Mouse (Mus musculus): ENCODE data around the gene Hnrnph3. TPM values are rescaled to one million over a fixed set of nuclear protein-coding genes. Genes with fewer than 3 reads are reported as not detected.
A peak's percentile ranks its signal among the peaks of the same experiment; 100 is the strongest.

Gene Hnrnph3
- 12.8 and 15.1 TPM in 2 replicates for total RNA-seq (2012; rRNA removed)
- total RNA-seq (2014; rRNA removed), result 9.5 and 11.7 TPM in 2 replicates
- polyA plus RNA-seq (2012; ENCODE audit: insufficient read length, low read depth), result 37.8 and 55.2 TPM in 2 replicates

DNA sequence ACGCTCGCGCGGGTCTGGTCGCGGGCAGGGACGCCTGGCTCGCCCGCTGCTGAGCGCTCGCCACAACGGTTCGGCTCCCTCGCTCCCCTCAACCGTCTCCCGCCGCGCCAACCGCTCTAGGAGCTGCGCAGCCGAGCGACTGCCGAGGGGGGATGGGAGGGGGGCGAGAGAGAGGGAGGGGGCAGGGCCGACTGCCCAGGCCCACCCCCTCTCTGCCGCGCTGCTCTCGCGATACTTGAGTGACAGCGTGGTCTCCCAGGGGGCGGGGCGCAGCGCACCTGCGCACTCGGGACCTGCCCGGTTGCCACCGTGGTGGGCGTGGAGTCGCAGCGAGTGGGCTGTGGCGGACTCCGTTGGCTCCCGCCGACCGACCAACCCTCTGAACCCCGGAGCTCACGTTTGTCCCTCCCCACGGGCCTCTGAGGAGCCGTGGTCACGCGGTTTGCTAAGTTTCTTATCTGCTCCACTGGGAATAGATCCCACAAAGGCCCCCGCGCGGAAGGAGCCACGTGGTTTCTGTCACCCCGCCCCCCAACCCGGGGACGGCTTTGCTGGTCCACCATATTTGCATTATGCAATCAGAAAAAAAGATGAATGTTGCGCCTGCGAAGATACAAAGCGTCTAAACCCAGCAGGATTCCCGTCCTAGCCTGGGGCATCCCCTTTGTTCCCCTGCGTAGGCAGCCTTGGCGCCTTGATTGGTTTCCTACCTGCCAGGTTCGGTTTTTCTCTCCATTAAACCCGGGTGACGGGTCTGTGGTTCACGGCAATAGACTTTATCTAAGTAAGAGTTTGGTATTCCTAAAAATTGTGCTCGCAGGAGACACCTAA, at the start of gene Hnrnph3, which contains the start of gene Pbld2:
Gene Hnrnph3, minus strand, starts transcription at position 469 of the 831 bp plus-strand sequence.
Gene Pbld2, plus strand, starts transcription at position 567 of the 831 bp plus-strand sequence.
- peak within 1 kb of the TSS; percentile 96 for H3K9ac ChIP-seq (ENCODE audit: insufficient read depth, low read depth)
- H3K4me1 ChIP-seq (ENCODE audit: control insufficient read depth in 1 of 2, insufficient read depth in 2 of 2), result peaks cover 4 to 37% of the 10 kb centered on the region in 2 experiments; a peak in 3 of 4 replicates
- H3K27ac ChIP-seq (ENCODE audit: insufficient read depth, low read depth), result peak within 1 kb of the TSS; percentile 97
- peak; percentile 85 for TF ChIP-seq POLR2A (IDR thresholded peaks at IDR 0.05; ENCODE audit: low read depth, low read length)
- TF ChIP-seq JUN (IDR thresholded peaks at IDR 0.05; ENCODE audit: insufficient read depth, low read depth, low read length), result no peak
- TF ChIP-seq USF2 (conservative IDR thresholded peaks at IDR 0.05; ENCODE audit: low read depth, low read length), result peak; percentile 68
- TF ChIP-seq TBP (conservative IDR thresholded peaks at IDR 0.05; ENCODE audit: low read depth, low read length), result peak; percentile 97
- TF ChIP-seq UBTF (IDR thresholded peaks at IDR 0.05; ENCODE audit: low read depth, low read length), result peak; percentile 99
- no peaks in the 10 kb centered on the region for H3K27me3 ChIP-seq (replicated peaks)
- dilution Hi-C loops (cut with MboI; ENCODE audit: extremely low pct_ligation_motif_present, extremely low pct_unique_long_range_greater_than_20kb, low sequenced_read_pairs) (no loop called here), in situ Hi-C loops (cut with MboI; ENCODE audit: low pct_ligation_motif_present, low pct_unique_long_range_greater_than_20kb, low sequenced_read_pairs) (no loop called here)
- peak within 1 kb of the TSS; percentile 84 for H3K4me2 ChIP-seq (ENCODE audit: insufficient read depth, low read depth, poor library complexity, severe bottlenecking)
- DNase-seq (ENCODE audit: extremely low read depth), result peak; percentile 97
- no peaks in the 10 kb centered on the region for H3K9me3 ChIP-seq (replicated peaks; ENCODE audit: low read length)
- H3K4me3 ChIP-seq (replicated peaks in 1 of 3; ENCODE audit: low read depth in 2 of 3, low read length in 2 of 3, poor library complexity in 1 of 3), result peak within 1 kb of the TSS; percentile 91 to 95 (median 92)
- H3K79me2 ChIP-seq (replicated peaks; ENCODE audit: control insufficient read depth, extremely low read depth, insufficient read depth, poor library complexity, severe bottlenecking), result peaks cover 42% of the 10 kb centered on the region
- H3K36me3 ChIP-seq (replicated peaks in 1 of 2; ENCODE audit: control insufficient read depth in 1 of 2, insufficient read depth in 1 of 2, low read length in 1 of 2), result peaks cover 0 to 6% of the 10 kb centered on the region in 2 experiments

DNA sequence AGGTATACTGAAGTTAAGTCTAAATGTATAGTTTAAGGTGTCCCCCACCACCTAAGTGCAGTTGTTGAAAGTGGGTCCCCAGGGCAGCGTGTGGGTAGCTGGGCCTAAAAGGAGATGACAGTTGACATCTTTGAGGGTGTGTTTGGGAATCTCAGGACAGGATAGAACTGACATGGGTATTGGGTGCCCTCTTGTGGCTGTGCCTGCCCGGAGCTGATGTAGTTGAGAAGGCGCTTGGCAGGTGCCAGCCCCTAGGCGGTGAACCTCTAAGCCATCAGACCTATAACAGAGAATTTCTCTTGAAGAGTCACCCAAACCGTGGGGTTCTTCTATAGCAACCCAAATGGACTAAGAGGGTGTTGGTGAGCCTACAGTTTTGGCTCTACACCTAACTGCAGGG, 42.0 kb upstream of the Hnrnph3 start:
- peaks cover 0 to 5% of the 10 kb centered on the region in 2 experiments; a peak in 1 of 4 replicates for H3K4me1 ChIP-seq (ENCODE audit: control insufficient read depth in 1 of 2, insufficient read depth in 2 of 2)
- peak; percentile 71 for DNase-seq (ENCODE audit: extremely low read depth)
- no peaks in the 10 kb centered on the region for H3K27me3 ChIP-seq (replicated peaks)
- no peak overlapping the region for H3K4me2 ChIP-seq (ENCODE audit: insufficient read depth, low read depth, poor library complexity, severe bottlenecking)
- dilution Hi-C loops (cut with MboI; ENCODE audit: extremely low pct_ligation_motif_present, extremely low pct_unique_long_range_greater_than_20kb, low sequenced_read_pairs) (no loop called here), in situ Hi-C loops (cut with MboI; ENCODE audit: low pct_ligation_motif_present, low pct_unique_long_range_greater_than_20kb, low sequenced_read_pairs) (no loop called here)
- H3K27ac ChIP-seq (ENCODE audit: insufficient read depth, low read depth), result no peak overlapping the region
- TF ChIP-seq MAX (IDR thresholded peaks at IDR 0.05; ENCODE audit: low read length) (0 out of 2 replicates have a peak, but pooled peaks have one; percentile 15), SIN3A (IDR thresholded peaks at IDR 0.05; ENCODE audit: low read length) (0 out of 2 replicates have a peak, but pooled peaks have one; percentile 52), GABPA (IDR thresholded peaks at IDR 0.05; ENCODE audit: insufficient replicate concordance, low read depth, low read length) (no peak), USF1 (IDR thresholded peaks at IDR 0.05; ENCODE audit: low read depth, low read length) (no peak), IRF4 (IDR thresholded peaks at IDR 0.05; ENCODE audit: low read depth, low read length) (no peak), MAZ (IDR thresholded peaks at IDR 0.05; ENCODE audit: low read depth, low read length) (no peak), RAD21 (IDR thresholded peaks at IDR 0.05; ENCODE audit: low read depth, low read length) (peak; percentile 94), PAX5 (IDR thresholded peaks at IDR 0.05; ENCODE audit: low read length) (no peak), CTCF (conservative IDR thresholded peaks at IDR 0.05 in 1 of 2, IDR thresholded peaks at IDR 0.05 in 1 of 2; ENCODE audit: low read depth in 2 of 2, low read length in 2 of 2) (peak; percentile 37 to 96; a peak in 3 of 4 replicates), NRF1 (IDR thresholded peaks at IDR 0.05; ENCODE audit: low read depth, low read length) (0 out of 2 replicates have a peak, but pooled peaks have one; percentile 34), TCF12 (IDR thresholded peaks at IDR 0.05; ENCODE audit: low read depth, low read length) (peak; percentile 36; the same call in 1 of the 2 replicates), SMC3 (IDR thresholded peaks at IDR 0.05; ENCODE audit: low read depth, low read length) (peak; percentile 95), NELFE (IDR thresholded peaks at IDR 0.05; ENCODE audit: low read depth, low read length) (peak; percentile 51; the same call in 1 of the 2 replicates), HCFC1 (IDR thresholded peaks at IDR 0.05; ENCODE audit: low read depth, low read length) (0 out of 2 replicates have a peak, but pooled peaks have one; percentile 26), MEF2A (IDR thresholded peaks at IDR 0.05; ENCODE audit: borderline replicate concordance, low read depth, low read length) (peak; percentile 44; the same call in 1 of the 2 replicates), CHD2 (IDR thresholded peaks at IDR 0.05; ENCODE audit: low read length) (no peak), E2F4 (IDR thresholded peaks at IDR 0.05; ENCODE audit: insufficient replicate concordance, low read depth, low read length) (no peak), ZC3H11A (IDR thresholded peaks at IDR 0.05; ENCODE audit: low read depth, low read length) (peak; percentile 81), ELF1 (IDR thresholded peaks at IDR 0.05; ENCODE audit: low read depth, low read length) (no peak), JUN (IDR thresholded peaks at IDR 0.05; ENCODE audit: insufficient read depth, low read depth, low read length) (no peak), BHLHE40 (IDR thresholded peaks at IDR 0.05; ENCODE audit: low read depth, low read length) (peak; percentile 28; the same call in 1 of the 2 replicates), ZMIZ1 (IDR thresholded peaks at IDR 0.05; ENCODE audit: low read depth, low read length) (no peak), USF2 (conservative IDR thresholded peaks at IDR 0.05; ENCODE audit: low read depth, low read length) (no peak), POLR2A (IDR thresholded peaks at IDR 0.05; ENCODE audit: low read depth, low read length) (no peak), TBP (conservative IDR thresholded peaks at IDR 0.05; ENCODE audit: low read depth, low read length) (no peak), KAT2A (IDR thresholded peaks at IDR 0.05; ENCODE audit: insufficient replicate concordance, low read length) (no peak), CHD1 (IDR thresholded peaks at IDR 0.05; ENCODE audit: low read depth, low read length) (no peak), MXI1 (IDR thresholded peaks at IDR 0.05; ENCODE audit: low read depth, low read length) (peak; percentile 58; the same call in 1 of the 2 replicates)
- no peaks in the 10 kb centered on the region for H3K36me3 ChIP-seq (replicated peaks in 1 of 2; ENCODE audit: control insufficient read depth in 1 of 2, insufficient read depth in 1 of 2, low read length in 1 of 2)
- H3K9ac ChIP-seq (ENCODE audit: insufficient read depth, low read depth), result no peak overlapping the region
- no peak overlapping the region for H3K4me3 ChIP-seq (replicated peaks in 1 of 3; ENCODE audit: low read depth in 2 of 3, low read length in 2 of 3, poor library complexity in 1 of 3)
- no peaks in the 10 kb centered on the region for H3K79me2 ChIP-seq (replicated peaks; ENCODE audit: control insufficient read depth, extremely low read depth, insufficient read depth, poor library complexity, severe bottlenecking)
- H3K9me3 ChIP-seq (replicated peaks; ENCODE audit: low read length), result peaks cover 4% of the 10 kb centered on the region

All from CH12.LX (cell line).